Mouse (Mus musculus) T-helper 1 cell (primary cell): ENCODE measurements around the gene Ftsj1.

Experiments
- in situ Hi-C: fragments of 300-600 bp; cut with MboI, MseI; formaldehyde crosslinking; loops from one replicate; pipeline ENCODE4 v1.15.1; 2025; ENCODE audit warnings: high pct_unique_total_duplicates

Gene Ftsj1

DNA sequence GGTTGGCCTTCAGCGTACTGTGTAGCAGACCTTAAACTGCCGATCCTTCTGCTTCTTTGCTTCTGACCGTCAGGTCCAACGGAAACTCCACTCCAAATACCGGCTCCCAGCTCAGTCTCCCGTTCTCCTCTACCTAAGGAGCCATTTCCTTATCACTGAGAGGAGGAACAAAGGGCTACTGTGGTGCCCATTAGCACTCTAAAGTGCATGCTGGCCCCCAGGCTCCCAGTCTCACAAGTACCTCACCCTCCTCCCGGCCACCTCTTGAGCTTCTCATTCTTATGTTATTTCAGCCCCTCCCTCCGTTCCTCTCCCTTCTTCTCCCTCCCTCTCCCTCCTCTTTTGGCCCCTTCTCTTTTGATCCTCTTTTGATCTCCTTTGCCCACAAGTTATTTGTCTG lies 32.6 kb downstream of the Ftsj1 start:
- in situ Hi-C loops: loop anchor here (10.0 kb wide), 1 partner anchor 1345 kb away; no protein-coding TSS in a partner anchor

DNA sequence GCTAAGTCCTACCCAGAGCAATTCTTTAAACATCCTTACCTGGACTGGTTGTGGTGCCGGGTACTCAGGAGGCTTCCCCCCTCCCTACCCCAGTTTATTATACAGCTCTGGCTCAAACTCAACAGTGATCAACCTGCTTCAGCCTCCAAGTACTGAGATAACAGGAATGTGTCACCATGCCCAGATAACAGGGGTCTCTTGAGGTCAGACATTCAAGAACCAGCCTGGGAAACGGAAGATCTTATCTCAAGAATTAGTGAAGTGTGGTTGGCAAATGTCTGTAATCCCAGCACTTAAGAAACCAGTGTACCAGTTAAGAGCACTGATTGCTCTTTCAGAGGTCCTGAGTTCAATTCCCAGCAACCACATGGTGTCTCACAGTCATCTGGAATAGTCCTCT lies 34.1 kb downstream of the Ftsj1 start:
- in situ Hi-C loops: loop anchor here (10.0 kb wide), 1 partner anchor 1343 kb away; no protein-coding TSS in a partner anchor

DNA sequence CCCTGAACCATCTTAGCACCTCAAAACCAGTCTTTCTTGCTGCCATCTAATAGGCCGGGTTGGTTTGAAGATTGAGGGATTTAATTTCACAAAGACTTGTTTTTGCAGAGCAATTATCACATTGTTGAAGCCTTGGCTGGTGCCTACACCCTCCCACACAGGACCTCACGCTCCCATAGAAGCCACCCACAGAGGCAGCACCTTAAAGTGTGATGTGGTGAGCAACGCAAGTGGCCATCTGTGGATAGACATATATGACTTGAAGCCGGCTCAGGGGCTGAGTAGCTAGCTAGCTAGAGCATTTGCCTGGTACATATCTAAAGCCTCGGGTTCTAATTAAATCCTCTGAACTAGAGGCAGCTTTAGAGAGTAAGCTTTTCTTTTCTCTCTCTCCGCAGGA lies 34.8 kb downstream of the Ftsj1 start:
- in situ Hi-C loops: loop anchor here (10.0 kb wide), 1 partner anchor 1343 kb away; no protein-coding TSS in a partner anchor

DNA sequence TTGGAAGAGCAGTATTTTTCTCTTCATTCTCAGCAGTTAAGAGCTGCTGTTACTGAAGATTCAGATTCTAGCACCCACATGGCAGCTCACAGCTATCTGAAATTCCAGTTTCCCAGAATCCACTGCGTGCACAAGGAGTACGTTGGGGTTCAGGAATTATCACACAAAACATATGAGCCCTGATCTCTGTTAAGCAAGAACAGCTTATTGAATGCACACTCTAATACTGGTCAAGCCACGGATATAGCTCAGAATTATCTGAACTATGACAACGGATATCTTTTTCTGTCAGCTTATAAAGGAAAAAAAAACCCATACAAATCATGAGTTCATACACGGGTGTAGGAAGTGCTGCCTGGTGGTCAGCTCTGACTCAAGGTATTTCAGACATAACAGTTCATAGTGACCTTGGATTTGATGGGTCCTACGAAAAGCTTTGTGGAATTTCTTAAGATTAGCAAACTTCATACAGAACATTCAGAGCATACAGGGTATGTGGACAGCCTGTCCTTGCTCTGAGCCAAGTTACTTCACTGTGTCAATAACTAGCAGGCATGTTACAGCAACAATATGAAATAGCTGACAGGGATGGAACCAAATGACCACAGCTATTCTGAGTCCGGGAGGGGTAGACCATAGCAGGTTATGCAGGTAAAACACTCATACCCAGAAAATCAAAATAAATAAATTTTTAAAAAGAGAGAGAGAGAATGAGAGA lies 40.6 kb downstream of the Ftsj1 start:
- in situ Hi-C loops: loop anchor here (10.0 kb wide), 1 partner anchor 1337 kb away; no protein-coding TSS in a partner anchor

DNA sequence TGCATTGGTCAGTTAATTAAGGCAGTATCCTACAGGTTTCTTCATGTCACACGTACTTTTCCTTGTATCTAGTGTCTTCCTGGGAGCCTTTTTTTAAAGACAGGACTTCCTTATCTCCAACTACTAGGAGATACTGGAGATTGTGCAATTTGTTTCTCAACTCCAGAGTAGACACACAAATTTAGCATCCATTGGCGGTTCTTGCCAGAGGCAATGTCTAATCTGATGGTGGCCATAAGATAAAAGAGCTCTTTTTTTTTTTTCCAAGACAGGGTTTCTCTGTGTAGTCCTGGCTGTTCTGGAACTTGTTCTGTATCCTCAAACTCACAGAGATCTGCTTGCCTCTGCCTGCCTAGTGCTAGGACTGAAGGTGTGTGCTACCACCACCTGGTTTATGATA lies 42.5 kb downstream of the Ftsj1 start:
- in situ Hi-C loops: loop anchor here (10.0 kb wide), 1 partner anchor 1335 kb away; no protein-coding TSS in a partner anchor

DNA sequence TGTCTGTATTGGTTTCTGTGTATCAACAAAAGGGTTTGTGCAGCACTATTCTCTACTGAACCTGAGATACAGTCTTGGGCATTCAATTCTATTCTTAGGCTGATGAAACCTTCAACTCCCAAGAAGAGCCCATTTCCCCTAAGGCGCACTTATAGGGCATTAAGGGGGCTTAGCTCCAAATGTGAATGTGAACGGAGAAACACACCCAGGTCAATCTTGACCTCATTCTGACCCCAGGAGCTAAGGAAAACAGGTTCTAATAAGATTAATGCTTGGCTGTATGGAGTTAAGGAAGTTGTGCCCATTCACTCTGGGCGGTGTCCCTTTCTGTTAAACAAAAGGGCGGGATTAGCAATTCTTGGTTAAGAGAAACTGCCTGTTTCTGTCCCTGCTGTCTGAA lies 45.0 kb downstream of the Ftsj1 start:
- in situ Hi-C loops: no loop called here

DNA sequence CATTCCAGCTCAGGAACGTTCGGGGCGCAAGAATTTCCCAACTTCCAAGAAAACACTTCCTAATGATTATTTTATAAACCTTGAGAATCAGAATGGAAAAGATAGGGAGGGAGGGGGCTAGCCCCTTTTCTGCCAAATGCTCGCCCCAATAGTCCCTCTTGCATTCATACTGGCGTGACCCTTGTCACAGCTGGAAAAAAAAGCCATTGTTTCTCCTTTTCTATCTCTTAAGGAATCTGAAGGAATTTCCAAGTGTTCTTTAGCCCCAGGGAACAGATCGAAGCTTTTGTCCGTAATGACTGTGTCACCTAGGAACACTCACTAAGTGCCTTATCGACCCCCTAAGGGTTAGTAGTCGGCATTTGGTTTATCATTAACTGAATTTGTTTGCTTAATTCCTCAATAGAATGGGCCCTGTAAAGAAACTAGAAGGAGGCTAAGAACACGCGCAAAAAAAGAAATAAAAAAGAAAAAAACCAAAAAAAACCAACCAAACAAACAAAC lies 45.5 kb downstream of the Ftsj1 start:
- in situ Hi-C loops: no loop called here

DNA sequence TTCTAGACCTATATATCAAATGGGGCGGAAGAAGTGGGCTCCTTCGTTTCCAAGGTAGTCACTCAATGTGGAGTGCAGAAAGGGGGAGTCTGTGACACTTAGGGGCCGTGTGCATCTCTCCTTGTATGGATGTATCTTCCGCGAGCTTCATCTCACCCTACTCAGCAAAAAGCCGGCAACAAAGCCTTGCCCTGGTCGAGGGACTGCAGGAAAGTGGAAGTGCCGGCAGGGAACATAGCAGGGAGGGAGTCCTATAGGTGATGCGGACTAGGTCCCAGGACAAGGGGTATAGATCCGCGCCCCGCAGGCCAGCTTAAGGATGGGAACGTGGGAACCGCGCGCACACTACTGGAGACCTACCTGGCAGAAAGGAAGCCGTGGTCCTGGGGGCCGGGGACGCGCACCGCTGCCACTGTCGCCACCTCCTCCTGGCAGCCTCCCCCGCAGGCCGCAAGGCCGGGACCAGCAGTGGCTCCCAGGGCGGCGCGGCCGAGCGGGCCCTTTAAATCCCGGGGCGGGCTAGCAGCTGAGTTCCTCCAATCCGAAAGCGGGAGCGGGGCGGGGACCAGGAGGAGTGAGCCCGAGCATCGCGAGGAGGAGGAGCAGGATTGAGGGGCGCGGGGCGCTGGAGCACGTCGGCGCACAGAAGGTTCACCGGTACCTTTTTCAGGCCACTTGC lies 46.1 kb downstream of the Ftsj1 start, which contains the start of gene Porcn:
Gene Porcn (minus strand): TSS at position 511 of the 679 bp plus-strand sequence.
- in situ Hi-C loops: no loop called here

DNA sequence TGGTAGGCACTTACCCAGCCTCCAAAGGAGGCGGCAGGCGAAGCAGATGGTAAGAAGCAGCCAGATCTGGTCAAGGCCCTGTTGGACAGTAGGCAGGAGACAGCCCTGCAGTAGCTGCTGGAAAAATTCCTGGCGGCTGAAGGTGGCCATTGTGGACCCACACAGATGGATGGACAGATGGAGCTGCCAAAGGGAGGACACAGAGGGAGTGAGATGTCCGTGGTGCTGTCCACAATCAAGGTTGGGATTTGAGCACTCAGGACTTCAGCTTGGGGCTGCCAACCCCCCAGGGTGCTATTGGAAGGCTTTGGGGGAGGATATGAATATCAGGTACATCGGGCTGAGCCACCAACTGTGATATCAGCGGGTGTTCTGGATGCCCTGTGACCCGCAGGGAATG lies 46.7 kb downstream of the Ftsj1 start:
- in situ Hi-C loops: no loop called here

DNA sequence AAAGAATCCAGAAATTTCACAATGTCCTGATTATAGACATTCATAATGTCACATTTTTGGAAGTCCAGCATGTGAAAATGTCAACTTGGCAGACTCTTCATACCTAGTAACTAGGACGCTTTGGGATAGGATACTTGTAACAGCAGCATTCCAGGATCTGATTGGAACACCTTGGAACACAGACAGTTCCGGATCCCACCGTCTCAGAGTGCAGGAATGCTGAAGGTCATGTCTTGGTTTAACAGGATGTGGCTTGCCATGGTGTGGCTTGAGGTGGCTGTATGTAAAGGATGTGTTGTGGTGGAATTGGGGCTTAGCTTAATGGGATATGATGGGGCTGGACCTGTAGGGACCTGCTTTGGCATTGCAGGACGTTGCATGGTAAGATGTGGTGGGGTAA lies 47.1 kb downstream of the Ftsj1 start:
- in situ Hi-C loops: no loop called here

DNA sequence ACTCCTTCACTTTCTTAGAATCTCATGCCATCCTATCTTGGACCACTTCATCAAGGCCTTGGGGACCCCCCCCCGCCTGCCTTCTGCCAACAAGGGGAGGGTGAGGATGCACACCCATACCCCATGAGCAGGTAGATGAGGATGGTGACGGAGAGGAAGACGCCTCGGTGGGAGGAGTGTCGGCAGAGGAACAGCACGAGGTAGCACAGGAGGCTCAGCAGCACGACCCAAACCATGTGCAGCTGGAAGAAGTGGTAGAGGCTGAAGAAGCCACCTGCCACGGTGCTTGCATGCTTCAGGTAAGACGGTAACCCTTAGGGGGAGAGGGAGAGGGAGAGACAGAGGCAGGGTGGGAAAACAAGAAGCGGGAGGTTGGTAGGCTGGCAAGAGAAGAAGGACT lies 48.1 kb downstream of the Ftsj1 start:
- in situ Hi-C loops: no loop called here

DNA sequence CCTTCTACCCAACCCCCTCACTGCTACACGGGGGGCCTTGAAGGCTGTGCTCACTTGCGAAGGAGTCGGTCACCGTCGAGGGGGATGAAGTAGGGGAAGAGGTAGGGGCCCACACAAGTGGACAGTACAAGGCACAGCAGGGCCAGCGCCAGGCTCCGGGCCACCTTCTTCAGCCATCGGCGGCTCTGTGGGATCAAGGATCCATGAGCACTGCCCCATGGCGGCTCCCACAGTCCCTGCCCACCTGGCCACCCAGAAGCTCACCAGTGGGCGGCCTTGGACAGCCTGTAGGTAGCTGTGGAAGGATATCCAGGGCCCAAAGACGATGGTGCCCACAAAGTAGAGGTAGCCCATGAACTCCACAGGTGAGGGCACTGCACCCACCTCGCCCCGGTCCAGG lies 49.1 kb downstream of the Ftsj1 start:
- in situ Hi-C loops: no loop called here

DNA sequence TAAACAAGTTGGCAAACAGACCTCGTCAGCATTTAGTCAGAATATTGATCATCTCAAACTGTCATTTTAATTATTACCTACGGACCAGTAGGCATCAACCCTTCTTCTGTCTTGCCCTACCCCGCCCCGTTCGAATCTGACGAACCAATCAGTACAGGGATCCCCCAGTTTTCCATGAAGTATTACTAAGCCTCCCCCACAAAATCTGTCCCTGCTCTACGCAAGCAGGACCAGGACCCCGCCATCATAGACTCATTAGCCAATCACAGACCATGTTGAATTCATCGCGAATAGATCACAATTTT lies 58.8 kb downstream of the Ftsj1 start, which contains the start of gene Ebp:
Gene Ebp (minus strand): TSS at position 94 of the 305 bp plus-strand sequence.
- in situ Hi-C loops: no loop called here

DNA sequence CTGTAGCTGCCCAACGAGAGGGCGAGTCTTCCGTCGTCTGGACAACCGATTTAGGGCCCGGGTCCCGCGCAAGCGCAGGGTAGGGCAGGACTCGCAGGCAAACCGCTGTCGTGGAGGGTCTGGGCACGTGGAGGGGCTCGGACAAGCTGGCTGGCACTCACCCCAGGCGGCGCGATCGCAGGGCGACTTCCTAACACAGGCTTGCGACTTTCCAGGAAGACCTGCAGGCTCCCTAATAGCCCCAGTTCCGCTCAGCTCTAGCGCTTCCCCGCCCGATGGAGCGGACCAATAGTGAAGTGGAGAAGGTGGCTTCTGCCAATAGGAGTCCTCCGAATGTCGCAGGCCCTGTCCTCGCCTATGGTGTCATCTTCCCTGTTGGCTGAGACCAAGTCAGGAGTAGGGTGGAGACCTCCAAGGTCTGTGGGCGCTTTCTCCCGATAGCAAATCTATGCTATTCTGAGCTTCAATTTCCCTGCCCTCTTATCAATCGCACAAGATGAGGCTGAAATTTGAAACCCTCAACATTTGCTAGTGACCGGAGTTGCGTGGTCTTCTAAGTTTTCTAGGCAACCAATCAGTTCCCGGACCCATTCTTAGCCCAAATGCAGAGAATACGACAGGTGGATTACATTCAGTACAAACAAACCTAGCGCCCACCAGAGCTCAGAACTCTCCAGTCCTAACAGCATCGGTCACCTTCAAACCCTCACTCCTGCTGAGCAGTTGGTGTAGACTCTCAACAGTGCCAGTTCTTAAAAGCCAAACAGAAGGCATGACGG lies 59.4 kb downstream of the Ftsj1 start:
- in situ Hi-C loops: no loop called here

DNA sequence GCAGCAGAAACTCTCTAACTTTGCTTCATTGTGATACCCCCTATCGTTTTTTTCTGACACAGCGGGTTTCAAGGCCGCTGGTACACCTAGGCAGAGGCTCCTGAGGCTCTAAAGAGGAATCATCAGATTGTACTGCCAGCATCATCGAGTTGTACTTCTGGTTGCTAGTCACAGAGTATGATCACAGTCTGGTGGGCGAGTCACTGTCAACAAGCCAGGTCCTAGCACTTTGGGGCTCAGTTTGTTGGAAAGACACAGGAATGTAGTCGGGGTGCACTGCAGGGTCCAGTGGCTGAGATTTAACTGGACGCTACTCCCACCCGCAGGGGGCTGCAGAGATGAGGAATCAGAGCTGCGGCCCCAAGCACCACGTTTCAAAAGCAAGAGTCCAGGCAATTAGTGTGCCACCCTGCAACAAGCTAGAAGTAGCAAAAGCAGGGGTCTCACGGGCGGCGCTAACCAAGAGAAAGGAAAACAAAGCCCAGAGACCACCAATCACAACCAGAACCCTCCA lies 60.0 kb downstream of the Ftsj1 start:
- in situ Hi-C loops: no loop called here
